Mouse (Mus musculus): ENCODE data around the gene Rnf115.
A peak's percentile ranks its signal among the peaks of the same experiment; 100 is the strongest.

The Rnf115 gene

DNA sequence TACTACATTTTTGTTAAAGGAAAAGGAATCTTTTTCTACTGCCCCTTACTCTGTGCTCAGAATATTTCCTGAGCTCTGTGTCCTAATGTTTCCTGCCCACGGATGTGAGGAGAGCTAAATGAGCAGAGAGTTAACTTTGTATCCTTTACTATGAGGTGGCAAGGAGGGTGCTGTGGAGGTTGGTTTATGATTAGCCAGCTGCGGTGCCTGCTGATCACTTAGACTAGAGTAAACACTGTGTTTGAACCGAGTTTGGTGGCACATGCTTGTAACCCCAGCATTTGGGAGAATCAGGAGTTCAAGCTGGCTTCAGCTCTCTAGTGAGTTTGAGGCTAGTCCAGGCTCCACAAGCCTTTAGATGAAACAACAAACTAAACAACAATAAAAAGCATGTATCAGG is 49.7 kb downstream of the Rnf115 start:
- no peak for DNase-seq (ENCODE audit: low read depth)

DNA sequence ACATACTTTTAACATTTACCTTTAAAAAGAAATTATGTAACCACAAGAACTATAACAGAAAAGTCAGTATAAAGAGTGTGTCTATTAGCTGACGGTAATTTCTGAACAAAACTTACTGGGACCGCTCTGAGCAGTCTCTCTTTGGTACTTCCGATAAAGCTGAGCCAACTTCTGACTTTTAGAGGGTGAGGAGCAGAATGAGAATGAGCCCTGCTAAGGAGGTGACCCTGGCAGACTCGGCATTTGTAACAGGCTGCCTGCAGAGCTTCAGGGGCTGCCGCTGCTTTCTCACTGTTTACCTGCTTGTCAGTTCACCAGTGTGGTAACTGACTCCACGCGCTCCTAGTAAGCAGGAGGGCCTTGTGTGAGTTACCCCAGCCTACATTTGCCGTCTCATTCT is 54.8 kb downstream of the Rnf115 start:
- no peak for DNase-seq (ENCODE audit: low read depth)

DNA sequence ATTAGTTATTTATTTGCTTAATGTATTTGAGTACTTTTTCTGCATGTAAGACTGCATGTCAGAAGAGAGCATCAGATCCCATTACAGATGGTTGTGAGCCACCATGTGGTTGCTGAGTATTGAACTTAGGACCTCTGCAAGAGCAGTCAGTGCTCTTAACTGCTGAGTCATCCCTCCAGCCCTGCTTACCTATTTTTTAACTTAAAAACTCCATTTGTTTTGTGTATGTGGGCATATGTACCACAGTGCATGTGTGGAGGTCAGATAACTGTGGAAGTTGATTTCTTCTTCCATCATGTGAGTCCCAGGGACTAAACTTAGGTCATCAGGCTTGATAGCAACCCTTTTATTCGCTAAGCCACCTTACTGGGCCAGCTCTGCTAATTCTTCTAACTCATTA is 60.3 kb downstream of the Rnf115 start:
- no peak for DNase-seq (ENCODE audit: low read depth)

DNA sequence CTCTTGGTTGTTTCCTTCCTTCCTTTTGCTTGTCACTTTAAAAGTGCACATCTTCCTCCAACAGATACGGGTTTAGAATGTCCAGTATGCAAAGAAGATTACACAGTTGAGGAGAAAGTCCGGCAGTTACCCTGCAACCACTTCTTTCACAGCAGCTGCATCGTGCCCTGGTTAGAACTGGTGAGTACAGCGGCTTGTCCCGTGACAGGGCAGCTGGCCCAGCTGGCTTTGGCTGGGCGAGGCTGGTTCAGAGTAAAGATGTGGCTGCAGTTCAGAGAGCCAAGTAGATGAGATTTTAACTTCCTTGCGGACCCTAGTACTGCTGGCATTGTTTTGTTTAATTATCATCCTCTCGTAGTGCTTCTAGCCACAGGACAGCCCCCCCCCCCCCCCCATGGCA is 61.0 kb downstream of the Rnf115 start:
- no peak for DNase-seq (ENCODE audit: low read depth)

DNA sequence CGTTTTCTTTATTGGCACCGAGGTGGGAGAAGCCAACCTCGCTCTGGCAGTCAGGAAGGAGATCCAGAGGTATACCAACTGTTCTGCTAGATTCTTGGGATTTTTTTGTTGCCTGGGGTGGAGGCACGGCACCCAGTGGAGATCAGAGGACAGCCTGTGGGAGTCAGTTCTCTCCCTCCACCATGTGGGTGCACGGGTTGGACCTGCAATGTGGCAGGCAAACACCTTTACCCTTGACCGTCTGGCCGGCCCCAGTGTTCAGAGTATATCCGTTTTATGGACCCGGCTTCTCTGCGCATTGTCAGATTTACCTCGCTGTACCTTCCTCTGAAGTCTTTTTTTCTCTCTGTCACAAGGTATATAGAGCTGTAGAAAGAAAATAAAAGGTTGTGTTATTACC is 72.8 kb downstream of the Rnf115 start:
- DNase-seq (ENCODE audit: low read depth): no peak

DNA sequence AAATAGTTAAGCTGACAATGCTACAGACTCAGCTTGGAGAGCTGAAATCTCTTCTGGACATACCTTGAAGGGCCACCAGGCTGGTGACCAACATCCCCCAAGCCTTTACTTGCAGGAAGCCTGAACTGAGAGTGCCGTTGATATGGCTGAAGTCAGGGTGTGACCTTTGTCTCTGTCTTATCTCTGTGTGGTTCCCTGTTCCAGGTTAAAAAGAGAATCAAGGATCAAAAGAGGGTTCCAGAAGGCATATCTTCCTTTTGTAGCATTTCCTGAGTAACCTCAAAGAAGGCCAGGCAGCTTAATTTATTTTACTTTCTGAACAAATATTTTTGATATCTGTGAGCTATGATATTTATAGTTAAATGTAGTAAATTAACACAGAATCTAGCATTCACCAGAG is 74.8 kb downstream of the Rnf115 start:
- DNase-seq (ENCODE audit: low read depth): no peak

DNA sequence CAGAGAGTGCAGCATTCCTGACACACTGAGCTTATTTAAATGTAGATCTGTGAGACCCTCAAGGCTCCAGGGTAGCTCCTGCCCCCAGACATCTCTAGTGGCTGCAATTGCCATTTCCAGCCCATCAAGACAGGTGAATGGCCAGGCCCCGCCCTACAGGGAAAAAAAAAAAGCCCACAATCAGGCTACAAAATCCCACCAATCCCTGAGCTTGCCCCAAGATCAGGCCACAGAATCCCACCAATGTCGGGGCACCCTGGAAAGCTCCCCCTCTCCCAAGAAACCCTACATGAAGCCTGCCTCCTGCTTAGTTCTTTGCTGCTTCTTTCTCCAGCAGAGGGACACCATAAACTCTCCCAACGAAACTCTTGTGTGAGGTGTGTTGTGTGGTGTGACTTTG is 80.7 kb downstream of the Rnf115 start:
- DNase-seq (ENCODE audit: low read depth): no peak

DNA sequence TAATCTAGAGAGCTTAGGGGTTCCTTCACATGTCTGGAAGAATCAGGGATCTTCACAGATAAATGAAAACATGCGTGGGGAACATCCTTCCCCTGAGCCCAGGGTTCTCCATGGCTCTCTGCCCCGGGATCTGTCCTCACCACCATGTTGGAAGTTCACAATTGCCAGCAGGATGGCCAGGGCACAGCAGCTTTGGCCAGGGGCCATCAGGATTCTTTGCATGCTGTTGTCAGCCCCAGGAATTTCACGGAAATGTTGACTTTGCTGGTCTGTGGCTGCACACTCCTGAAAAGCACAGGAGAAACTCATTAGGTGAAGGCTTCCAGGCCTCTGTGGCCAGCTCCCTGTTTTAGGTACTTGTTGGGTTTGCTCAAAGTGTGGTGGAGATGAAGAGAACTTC is 81.2 kb downstream of the Rnf115 start:
- DNase-seq (ENCODE audit: low read depth): no peak

DNA sequence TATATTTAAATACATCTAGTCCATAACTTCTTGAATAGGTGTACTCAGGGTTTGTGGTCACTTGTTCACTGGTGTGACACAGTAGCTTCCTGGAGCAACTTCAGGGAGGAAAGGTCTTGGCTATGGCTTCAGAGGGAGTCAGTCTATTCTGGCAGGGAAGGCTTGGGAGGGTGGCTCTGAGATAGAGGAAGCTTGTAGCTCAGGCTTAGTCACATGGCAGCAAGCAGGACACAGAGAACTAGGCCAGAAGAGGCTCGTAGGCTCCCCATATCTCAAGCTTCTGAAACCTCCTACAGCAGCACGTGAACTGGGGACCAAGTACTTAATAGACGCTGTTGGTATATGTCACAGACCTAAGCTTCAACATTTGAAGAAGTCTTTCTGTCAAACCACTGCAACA is 83.8 kb downstream of the Rnf115 start:
- DNase-seq (ENCODE audit: low read depth): no peak

DNA sequence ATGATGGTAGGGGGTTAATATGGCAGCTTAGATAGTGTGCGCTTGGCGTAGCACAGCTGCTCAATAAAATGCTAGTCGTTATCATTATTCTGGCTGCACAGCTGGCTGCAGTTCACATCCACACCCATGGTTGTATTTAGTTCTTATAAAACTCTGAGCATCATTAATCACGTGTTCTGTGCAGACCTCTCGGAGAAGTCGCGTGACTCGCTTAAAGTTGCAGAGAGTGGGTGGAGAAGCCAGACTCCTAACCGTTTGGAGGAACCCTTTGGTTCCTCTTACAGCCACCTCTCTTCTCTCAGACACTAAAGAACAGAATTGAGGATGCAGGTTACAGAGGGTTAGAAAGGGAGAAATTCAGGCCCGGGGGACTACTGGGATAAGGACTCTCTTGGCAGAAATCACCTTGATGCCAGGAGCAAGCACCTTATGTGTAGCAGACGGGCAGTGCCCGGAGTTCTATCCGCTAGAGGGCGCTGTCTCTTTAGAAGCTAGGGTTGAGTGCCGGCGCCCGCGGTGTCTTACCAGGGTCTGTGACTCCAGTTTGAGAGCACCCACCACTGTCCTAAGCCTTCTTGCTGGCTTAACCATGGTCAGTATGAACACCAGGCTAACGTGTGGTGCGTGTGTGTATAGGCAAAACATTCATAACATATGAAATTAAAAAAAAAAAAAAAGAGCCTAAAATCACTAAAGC is 85.1 kb downstream of the Rnf115 start:
- peak; percentile 91 for DNase-seq (ENCODE audit: low read depth)

DNA sequence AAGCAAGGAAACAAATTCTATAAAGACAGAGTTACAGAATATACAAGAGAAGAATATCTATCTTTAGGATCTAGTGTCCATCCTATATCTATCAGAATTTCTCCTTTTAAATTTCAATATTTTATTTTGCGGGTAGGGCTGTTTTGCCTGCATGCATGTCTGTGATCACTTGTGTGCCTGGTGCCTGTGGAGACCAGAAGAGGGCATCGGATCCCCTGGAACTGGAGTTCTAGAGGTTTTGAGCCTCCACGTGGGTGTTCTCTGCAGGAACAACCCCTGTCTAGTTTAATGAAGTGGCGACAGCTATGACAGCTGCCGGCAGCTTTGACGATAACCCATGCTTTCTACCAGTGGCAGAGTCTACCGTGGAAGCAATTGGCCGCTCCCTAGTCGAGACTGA is 85.6 kb downstream of the Rnf115 start:
- peak; percentile 59 for DNase-seq (ENCODE audit: low read depth)

DNA sequence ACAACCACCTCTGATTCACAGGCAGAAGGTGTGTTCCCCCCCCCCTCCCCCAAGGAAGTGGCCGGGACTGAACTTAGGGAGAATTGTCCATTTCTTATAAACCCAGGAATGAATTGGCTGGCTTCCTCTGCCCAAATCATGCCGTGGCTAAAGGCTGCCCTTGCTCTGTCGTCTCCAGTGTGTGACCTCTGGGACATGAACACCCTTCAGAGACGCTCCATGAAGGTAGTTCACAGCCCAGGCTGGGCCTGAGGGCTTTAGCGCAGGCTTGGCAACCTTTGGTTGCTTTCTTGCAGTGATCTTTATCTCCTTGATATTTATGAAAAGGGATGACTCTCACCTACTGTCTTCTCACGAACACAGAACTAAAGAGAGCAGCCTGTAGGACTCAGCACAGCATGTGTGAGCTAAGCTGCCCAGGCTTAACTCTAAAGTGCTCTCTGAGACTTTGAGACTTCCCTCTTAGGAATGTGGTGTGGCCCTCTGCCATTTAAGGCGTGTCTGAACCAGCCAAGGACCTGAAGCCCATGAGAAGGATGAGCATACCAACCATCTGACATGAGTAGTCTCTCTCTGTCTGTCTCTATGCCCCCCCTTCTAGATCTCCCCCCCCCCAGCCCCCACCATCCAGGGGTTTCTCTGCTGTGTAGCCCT is 86.3 kb downstream of the Rnf115 start:
- DNase-seq (ENCODE audit: low read depth): peak; percentile 36

DNA sequence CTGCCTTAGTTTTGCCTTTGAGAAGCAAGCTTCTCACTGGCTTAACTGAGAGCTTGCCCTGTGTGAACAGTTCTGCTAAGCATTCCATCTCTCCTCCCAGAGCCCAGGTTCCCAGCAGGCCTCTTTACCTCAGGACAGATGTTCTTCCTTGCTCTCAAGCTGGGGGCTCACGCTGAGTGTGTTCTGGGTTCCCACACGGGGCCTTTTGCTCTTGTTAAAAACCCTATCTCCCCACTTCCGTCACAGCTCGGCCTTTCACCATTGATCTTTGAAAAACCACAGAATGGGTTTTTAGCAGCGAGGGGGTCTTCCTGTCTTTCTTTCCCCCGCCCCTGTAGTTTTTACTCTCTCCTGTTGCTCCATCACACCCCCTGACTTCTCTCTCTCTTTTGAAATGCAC is 86.9 kb downstream of the Rnf115 start:
- DNase-seq (ENCODE audit: low read depth): peak; percentile 65

DNA sequence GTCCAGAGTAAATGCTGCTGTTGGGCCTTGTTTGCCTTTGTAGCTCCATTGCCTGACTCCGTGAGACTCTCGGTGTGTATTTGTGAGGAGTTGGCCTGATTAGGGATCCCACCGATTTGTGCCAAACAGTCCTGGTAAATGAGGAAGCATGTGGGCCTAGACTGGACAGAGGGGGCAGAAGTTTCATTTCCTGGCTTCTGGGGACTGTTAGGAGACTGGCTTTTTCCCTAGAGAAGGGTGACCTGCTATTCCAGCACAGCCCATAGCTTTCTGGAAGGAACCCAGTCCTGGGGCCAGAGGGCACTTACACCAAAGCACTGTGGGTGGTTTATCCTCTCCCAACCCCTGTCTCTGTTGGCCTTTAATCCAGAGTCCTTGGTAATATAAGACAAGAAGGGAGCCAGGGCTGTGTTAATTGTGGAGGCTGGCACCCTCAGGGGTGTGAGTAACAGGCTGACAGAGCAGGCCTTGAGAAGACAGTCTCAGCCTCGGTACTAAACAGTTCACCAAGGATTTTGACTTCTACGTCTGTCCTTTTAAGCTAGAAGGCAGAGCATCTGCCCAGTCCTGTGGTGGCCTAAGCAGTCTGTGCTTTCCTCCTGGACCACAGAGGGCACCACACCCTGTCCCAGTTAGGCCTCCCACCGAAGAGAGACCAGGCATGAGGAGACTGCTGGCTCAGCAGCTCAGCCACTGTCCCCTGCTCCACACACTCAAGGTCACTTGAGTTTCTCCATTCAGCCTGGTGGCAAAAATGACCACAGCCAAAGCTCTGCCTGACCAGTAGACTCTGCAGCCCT is 92.9 kb downstream of the Rnf115 start:
- DNase-seq (ENCODE audit: low read depth): no peak

DNA sequence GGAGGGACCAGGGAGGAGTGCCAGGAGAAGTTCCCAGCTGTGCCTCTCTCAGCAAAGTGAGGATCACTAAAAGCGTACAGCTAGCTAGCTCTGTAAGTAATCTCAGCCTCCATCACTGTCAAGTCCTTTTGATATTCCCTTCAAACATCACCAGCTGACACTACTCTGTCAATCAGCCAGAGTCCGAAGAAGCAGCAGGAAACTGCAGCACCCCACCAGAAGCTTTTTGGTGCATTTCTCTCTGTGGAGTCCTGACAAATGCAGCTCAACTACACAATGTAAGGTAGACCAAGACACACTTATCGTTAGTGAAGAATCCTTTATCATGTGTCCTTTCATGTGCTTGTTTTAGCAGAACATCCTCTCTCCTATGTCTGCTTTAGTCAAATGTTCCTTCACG is 94.1 kb downstream of the Rnf115 start:
- no peak for DNase-seq (ENCODE audit: low read depth)

DNA sequence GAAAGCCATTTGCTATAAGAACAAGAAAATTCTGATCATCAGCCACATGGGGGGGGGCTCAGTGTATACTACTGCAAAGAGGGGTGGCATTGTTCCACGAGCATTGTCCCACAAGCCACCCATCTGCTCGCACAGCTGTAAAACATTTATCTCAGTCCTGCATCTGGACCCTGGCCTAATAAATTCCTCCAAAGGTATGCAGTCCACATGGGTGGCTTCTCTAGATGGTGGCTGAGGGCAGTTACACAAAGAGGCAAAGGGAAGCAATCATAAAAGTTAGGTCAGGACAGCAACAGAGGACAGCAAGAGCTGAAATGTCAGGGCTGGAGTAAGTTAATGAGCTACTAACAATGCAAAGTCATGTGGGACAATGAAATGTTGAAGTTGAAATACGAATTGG is 96.2 kb downstream of the Rnf115 start:
- DNase-seq (ENCODE audit: low read depth): no peak

DNA sequence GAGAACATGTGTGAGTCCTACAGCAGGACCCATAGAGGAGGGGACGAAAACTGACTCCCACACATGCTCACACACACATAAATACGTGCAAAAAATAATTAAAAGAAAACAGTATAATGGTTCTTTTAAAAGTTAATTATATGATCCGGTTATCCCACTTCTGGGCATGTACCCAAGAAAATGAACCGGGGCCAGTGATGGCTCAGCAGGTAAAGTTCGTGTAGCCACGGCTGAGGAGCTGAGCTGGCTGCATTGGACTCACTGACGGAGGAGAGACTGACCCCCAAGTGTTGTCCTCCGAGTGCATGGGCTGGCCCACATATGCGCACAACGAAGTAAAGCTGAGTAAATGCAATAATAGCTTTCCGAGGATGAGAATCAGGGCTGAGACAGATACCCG is 97.2 kb downstream of the Rnf115 start:
- DNase-seq (ENCODE audit: low read depth): no peak

DNA sequence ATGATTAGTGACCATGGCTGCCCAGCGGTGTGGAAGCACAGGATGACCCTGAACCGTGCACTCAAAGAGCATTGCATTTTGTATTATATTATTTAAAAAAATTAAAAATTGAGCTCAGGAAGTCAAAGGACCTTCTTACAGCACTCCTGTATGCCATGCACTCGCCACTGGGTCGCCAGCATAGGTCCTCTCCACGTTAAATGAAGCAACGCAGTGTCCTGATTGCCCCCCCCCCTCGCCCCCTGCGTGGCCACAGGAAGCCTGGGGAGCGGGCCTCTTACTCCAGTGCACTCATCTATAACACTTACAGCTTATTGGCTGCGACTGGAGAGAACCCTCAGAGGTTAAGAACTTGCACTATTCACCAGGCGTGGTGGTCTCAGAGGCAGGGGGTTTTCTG is 97.8 kb downstream of the Rnf115 start:
- no peak for DNase-seq (ENCODE audit: low read depth)

DNA sequence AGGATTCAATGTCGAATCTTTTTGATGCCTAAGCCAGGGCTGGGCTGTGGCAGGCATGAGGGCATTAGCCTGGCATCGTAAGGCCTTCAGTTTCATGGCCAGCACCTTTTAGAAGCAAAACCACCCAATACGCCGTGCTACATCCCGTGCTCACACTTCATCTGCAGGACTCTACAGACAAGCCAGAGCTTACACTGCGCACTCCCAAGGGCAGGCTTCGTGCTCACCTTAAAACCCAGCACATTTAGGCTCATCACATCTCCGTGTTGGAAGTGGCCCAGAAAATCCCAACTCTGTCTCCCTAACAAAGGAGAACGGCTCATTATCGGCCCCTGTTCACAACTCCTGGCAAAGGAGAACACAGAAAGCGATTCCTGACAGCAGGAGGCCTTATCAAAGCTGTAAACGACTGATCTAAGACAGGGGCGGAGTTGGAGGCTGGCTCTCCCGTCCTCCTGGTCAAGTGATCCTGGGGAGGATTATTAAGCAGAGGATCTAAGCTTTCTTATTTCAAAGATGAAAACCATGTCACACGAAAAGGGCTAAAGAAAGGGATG is 100.9 kb downstream of the Rnf115 start:
- no peak for DNase-seq (ENCODE audit: low read depth)

DNA sequence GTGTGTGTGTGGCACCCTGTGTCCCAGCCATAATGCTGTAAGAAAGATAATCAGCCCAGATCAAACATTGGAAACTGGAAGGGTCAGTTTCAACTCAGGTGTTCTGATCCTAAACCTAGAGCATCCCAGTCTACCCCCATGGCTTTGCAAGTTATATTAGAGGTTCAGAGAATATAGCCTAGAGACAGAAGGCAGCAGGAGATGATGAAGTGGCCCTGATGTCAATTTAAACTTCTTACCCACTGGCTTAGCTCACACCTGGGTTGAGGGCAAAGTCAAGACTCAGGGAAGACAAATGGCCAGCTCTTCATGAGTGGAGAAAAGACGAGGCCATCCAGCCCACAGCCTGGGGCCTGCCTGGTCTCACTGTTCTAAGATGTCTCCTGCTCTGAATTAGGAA is 101.5 kb downstream of the Rnf115 start, which contains the start of the genes Pdzk1 and Cd160:
Pdzk1 (plus strand) TSS at position 301 of the 400 bp plus-strand sequence.
Cd160 (minus strand) TSS at position 368 of the 400 bp plus-strand sequence.
- no peak for DNase-seq (ENCODE audit: low read depth)

DNA sequence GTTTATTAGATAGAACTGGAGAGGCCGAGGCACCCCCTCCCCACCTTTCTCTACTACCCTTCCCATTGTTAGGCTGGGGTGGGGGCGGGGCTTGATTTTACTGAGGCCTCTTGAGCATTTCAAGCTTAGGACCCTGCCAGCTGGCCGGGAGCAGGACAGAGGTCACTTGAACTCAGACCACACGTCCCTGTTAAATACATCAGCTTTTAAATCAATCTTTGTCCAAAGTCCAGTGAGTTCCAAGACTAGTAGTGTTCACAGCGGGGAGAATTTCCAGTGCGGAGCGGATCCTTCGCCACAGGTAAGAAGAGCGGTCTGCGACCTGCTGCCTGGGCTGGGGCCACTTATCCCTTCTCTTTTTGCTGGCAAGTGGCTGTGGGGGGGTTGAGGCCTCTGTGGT is 102.4 kb downstream of the Rnf115 start:
- DNase-seq (ENCODE audit: low read depth): no peak

DNA sequence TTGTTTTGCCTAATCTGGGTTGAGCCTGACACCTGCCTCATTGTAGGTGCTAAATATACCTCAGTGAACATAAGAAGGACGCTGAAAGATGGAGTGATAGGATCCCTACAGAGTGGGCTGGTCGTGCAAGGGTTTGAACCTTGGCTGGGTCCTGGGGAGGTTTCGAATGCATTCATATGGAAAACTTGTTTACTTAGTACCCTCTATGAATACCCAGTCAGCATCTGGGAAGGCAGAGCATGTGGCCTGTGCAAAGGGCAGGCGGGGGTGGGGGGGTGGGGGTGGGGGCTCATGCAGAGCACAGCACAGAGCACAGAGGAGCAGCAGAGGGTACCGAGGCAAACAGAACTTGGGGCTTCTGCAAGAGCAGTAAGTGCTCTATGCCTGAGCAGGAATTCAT is 105.5 kb downstream of the Rnf115 start:
- no peak for DNase-seq (ENCODE audit: low read depth)

All from naive thymus-derived CD4-positive, alpha-beta T cell, adult 2 months (primary cell).